Comparison of ENCODE assay signal across 8 mouse cellular contexts in the genomic region with DNA sequence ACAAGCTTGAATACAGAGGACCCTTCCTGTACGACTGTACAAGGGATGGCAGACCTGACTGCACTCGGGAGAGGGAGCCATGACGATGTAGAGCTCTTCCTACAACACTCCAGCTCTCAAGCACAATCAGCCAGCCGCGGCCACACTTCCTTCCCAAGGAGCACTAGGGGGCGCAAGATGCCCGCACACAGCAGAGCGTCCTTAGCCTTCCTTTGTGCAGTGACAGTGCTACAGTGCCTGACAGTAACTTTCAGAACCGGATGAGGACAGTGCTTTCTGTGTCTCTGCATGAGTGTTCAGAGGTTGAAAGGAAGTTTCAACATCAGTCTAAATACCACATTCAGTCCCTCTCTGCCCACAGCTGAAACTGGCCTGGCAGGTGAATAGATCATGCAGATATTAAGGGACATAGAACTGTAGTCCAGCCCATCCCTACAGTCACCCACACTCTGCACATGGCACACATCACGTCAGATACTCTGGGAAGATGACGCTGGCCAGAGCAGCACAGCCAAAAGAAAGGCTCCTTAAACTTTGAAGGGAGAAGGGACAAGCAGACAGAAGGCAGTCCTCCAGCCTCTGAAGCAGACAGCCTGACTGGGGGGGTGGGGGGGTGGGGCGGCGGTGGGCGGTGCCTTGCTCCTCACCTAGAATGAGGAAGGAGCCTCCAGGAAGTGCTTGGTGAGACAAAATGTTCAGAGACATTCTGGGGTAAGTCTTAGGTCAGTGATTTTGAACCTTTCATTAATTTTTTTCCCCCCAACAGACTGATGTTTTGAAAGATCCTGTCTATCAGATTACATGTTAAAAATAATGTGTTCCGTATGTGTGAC. TPM values are rescaled to one million over a fixed set of nuclear protein-coding genes. Genes with fewer than 3 reads are reported as not detected.
DNase-seq lines count a peak whose midpoint lies in the region; ATAC-seq lines count a peak whose summit lies in the region.

No protein-coding gene starts in this region.

- 0 out of 2 replicates have a peak, but pooled peaks cover 4% of the 10 kb centered on the region for H3K36me3 ChIP-seq in intestine, embryonic 16.5 days (ENCODE audit: control insufficient read depth, insufficient read depth, low read length)

- H3K9me3 ChIP-seq in intestine, embryonic 16.5 days (ENCODE audit: control insufficient read depth, low read length) = no peaks in the 10 kb centered on the region

- DNase-seq in gastrocnemius, postnatal 14 days = peak; percentile 82
- DNase-seq in left cerebral cortex, postnatal 14 days (ENCODE audit: low spot score in 2 of 2) = peak; percentile 88 to 92
- peak; percentile 79 for DNase-seq in right cerebral cortex, postnatal 14 days
- DNase-seq in urinary bladder, postnatal 14 days (ENCODE audit: low spot score) = peak; percentile 84

- H3K9ac ChIP-seq in intestine, embryonic 16.5 days (ENCODE audit: low read depth, low read length) = no peak overlapping the region

- no peak overlapping the region for H3K4me3 ChIP-seq in intestine, embryonic 16.5 days (ENCODE audit: low read length)

- peak; percentile 89 for ATAC-seq in activated CD4-positive, CD25-positive, alpha-beta regulatory T cell, adult 4 months
- ATAC-seq in common myeloid progenitor, adult 5-6 weeks (replicated peaks; ENCODE audit: low read depth, poor library complexity, severe bottlenecking) = peak; percentile 97
- peak; percentile 86 for ATAC-seq in intestine, embryonic 16.5 days
- ATAC-seq in megakaryocyte-erythroid progenitor cell, adult 5-6 weeks (replicated peaks; ENCODE audit: low FRiP score, low TSS enrichment, poor library complexity, severe bottlenecking) = peak; percentile 92

- 0 out of 2 replicates have a peak, but pooled peaks cover 3% of the 10 kb centered on the region for H3K4me1 ChIP-seq in intestine, embryonic 16.5 days (ENCODE audit: control insufficient read depth, insufficient read depth, low read length)

- H3K27ac ChIP-seq in intestine, embryonic 16.5 days (ENCODE audit: low read length) = peak overlapping the region; percentile 30; the same call in 1 of the 2 replicates

- 35% methylated on average over 15 of the region's 15 CpGs for WGBS in intestine, embryonic 16.5 days

- no peaks in the 10 kb centered on the region for H3K27me3 ChIP-seq in intestine, embryonic 16.5 days (replicated peaks; ENCODE audit: control insufficient read depth, insufficient read depth, low read length)

- H3K4me2 ChIP-seq in intestine, embryonic 16.5 days (ENCODE audit: low read depth, low read length) = no peak overlapping the region

- intact Hi-C loops in gastrocnemius, postnatal 14 days (cut with DNase I; ENCODE audit: low total_unique reads) = loop anchor here (5.0 to 10.0 kb wide), 2 partner anchors 67 to 120 kb away; no protein-coding TSS in a partner anchor
- intact Hi-C loops in left cerebral cortex, postnatal 14 days (cut with DNase I) = loop anchor here (1.0 to 2.0 kb wide), 2 partner anchors 49 to 121 kb away; no protein-coding TSS in a partner anchor

RNA-seq across cellular contexts. Expression of a gene that starts 42.6 kb away (rescaled TPM):
- not detected for polyA plus RNA-seq in activated CD4-positive, CD25-positive, alpha-beta regulatory T cell, adult 4 months (2017; shearing (Covaris generic))
- not detected in 2 replicates for total RNA-seq in common myeloid progenitor, adult 5-6 weeks (2017)
- total RNA-seq in gastrocnemius, postnatal 14 days (2021) = not detected
- polyA plus RNA-seq in intestine, embryonic 16.5 days (2015; fragmentation: Nextera tagmentation; extraction: Ambion mirVana) = 3.0 and 3.6 TPM in 2 replicates
- under 1 TPM in 1 of 2 experiments, not detected in 1; 0.66 TPM for total RNA-seq in left cerebral cortex, postnatal 14 days (2021)
- not detected in 2 replicates for total RNA-seq in megakaryocyte-erythroid progenitor cell, adult 5-6 weeks (2014; fragmentation: Nextera tagmentation)
- total RNA-seq in megakaryocyte-erythroid progenitor cell, adult 5-6 weeks (2017) = 0.99 TPM in 1 of 2 replicates, not detected in the other

RNA-seq across cellular contexts. Expression of a gene that starts 57.0 kb away (rescaled TPM):
- polyA plus RNA-seq in activated CD4-positive, CD25-positive, alpha-beta regulatory T cell, adult 4 months (2017; shearing (Covaris generic)) = not detected
- total RNA-seq in common myeloid progenitor, adult 5-6 weeks (2017) = not detected in 2 replicates
- total RNA-seq in gastrocnemius, postnatal 14 days (2021) = 10 to 100 TPM in 1 of 2 experiments, 1 to 10 TPM in 1; 9.3 to 11.5 TPM
- polyA plus RNA-seq in intestine, embryonic 16.5 days (2015; fragmentation: Nextera tagmentation; extraction: Ambion mirVana) = 8.5 and 9.3 TPM in 2 replicates
- total RNA-seq in left cerebral cortex, postnatal 14 days (2021) = 1 to 10 TPM; 2.4 to 3.3 TPM
- 0.20 and 0.37 TPM in 2 replicates for total RNA-seq in megakaryocyte-erythroid progenitor cell, adult 5-6 weeks (2014; fragmentation: Nextera tagmentation)
- 0.30 TPM in 1 of 2 replicates, not detected in the other for total RNA-seq in megakaryocyte-erythroid progenitor cell, adult 5-6 weeks (2017)
